Mouse (Mus musculus) left cerebral cortex, postnatal 10 days (tissue): ENCODE results near the gene Casp1. TPM values are rescaled to one million over a fixed set of nuclear protein-coding genes. Genes with fewer than 3 reads are reported as not detected.

Experiments
- DNase-seq, 2 experiments: peaks; one replicate each; pipeline ENCODE4 v3.0.0; 2021 to 2022; ENCODE audit warnings: low spot score in 2 of 2, mixed read lengths in 1 of 2; ENCODE audit errors: extremely low spot score in 1 of 2
- intact Hi-C: fragments of 180-260 bp; cut with DNase I; formaldehyde crosslinking; loops from one replicate; pipeline ENCODE4 v1.15.1; 2025
- total RNA-seq, 2 experiments: library from RNA; stranded (reverse); gene quantifications; 2 replicates each; pipeline ENCODE4 v1.2.3; 2021

The Casp1 gene
- total RNA-seq, 2 experiments from 2014 or later, result 1.5 to 2.1 TPM

GRCm38 (mm10) chr9:5356801-5357200 is 58.5 kb downstream of the Casp1 start:
- DNase-seq, result no peak
- intact Hi-C loops, result no loop called here

Other genes starting within 250 kb of the Casp1 start
- gene Casp4, start 10.3 kb downstream of the Casp1 start, total RNA-seq, result under 1 TPM; 0.49 to 0.79 TPM
- gene Casp12, start 46.9 kb downstream of the Casp1 start, total RNA-seq, result 1 to 10 TPM; 1.0 to 1.3 TPM